Mouse (Mus musculus): ENCODE data around the gene Olfr959. TPM values are rescaled to one million over a fixed set of nuclear protein-coding genes. Genes with fewer than 3 reads are reported as not detected.

Olfr959 gene
- not detected in 2 replicates for polyA plus RNA-seq (2012; rRNA removed)

GRCm38 (mm10) chr9:39575469-39575868 lies at the start of gene Olfr959:
Gene Olfr959, minus strand, starts transcription at chr9:39575569.

GRCm38 (mm10) chr9:39621073-39621472 lies 45.7 kb upstream of the Olfr959 start, which contains the start of gene Olfr960:
Gene Olfr960, plus strand, starts transcription at chr9:39621373.

GRCm38 (mm10) chr9:39610355-39610754 lies 35.0 kb upstream of the Olfr959 start, which contains the start of gene Olfr148:
Gene Olfr148, plus strand, starts transcription at chr9:39610655.

GRCm38 (mm10) chr9:39603999-39604453 lies 28.7 kb upstream of the Olfr959 start, which contains the start of gene AW551984:
Gene AW551984, minus strand, starts transcription at chr9:39604403.

GRCm38 (mm10) chr9:39553946-39554345 lies 21.4 kb downstream of the Olfr959 start, which contains the start of gene Olfr958:
Gene Olfr958, minus strand, starts transcription at chr9:39554054.

Other genes with a start within 250 kb of the Olfr959 start
- gene Olfr948, start 249.5 kb downstream of the Olfr959 start, polyA plus RNA-seq (2012; rRNA removed) = not detected in 2 replicates
- gene Olfr951, start 188.2 kb downstream of the Olfr959 start, polyA plus RNA-seq (2012; rRNA removed) = not detected in 2 replicates
- not detected in 2 replicates for gene Olfr952, start 148.4 kb downstream of the Olfr959 start, polyA plus RNA-seq (2012; rRNA removed)
- not detected in 2 replicates for gene Olfr954, start 118.9 kb downstream of the Olfr959 start, polyA plus RNA-seq (2012; rRNA removed)
- gene Olfr955, start 103.6 kb downstream of the Olfr959 start, polyA plus RNA-seq (2012; rRNA removed) = not detected in 2 replicates
- gene Olfr44, start 81.6 kb downstream of the Olfr959 start, polyA plus RNA-seq (2012; rRNA removed) = not detected in 2 replicates
- not detected in 2 replicates for gene Olfr957, start 59.8 kb downstream of the Olfr959 start, polyA plus RNA-seq (2012; rRNA removed)
- gene Olfr958, start 21.5 kb downstream of the Olfr959 start, polyA plus RNA-seq (2012; rRNA removed) = not detected in 2 replicates
- gene AW551984, start 28.8 kb upstream of the Olfr959 start, polyA plus RNA-seq (2012; rRNA removed) = 0.84 and 3.4 TPM in 2 replicates
- not detected in 2 replicates for gene Olfr148, start 35.1 kb upstream of the Olfr959 start, polyA plus RNA-seq (2012; rRNA removed)
- not detected in 2 replicates for gene Olfr960, start 45.8 kb upstream of the Olfr959 start, polyA plus RNA-seq (2012; rRNA removed)
- not detected in 2 replicates for gene Olfr961, start 69.5 kb upstream of the Olfr959 start, polyA plus RNA-seq (2012; rRNA removed)
- gene Olfr963, start 91.6 kb upstream of the Olfr959 start, polyA plus RNA-seq (2012; rRNA removed) = not detected in 2 replicates
- not detected in 2 replicates for gene Olfr149, start 131.5 kb upstream of the Olfr959 start, polyA plus RNA-seq (2012; rRNA removed)
- not detected in 2 replicates for gene Olfr965, start 135.8 kb upstream of the Olfr959 start, polyA plus RNA-seq (2012; rRNA removed)
- not detected in 2 replicates for gene Olfr150, start 155.4 kb upstream of the Olfr959 start, polyA plus RNA-seq (2012; rRNA removed)
- gene Olfr967, start 170.7 kb upstream of the Olfr959 start, polyA plus RNA-seq (2012; rRNA removed) = not detected in 2 replicates
- gene Olfr968, start 207.7 kb upstream of the Olfr959 start, polyA plus RNA-seq (2012; rRNA removed) = not detected in 2 replicates
- not detected in 2 replicates for gene Olfr969, start 215.4 kb upstream of the Olfr959 start, polyA plus RNA-seq (2012; rRNA removed)
- not detected in 2 replicates for gene Olfr970, start 233.3 kb upstream of the Olfr959 start, polyA plus RNA-seq (2012; rRNA removed)